Mouse (Mus musculus): ENCODE measurements around the gene Gas2. TPM values are rescaled to one million over a fixed set of nuclear protein-coding genes. Genes with fewer than 3 reads are reported as not detected.
A peak's percentile ranks its signal among the peaks of the same experiment; 100 is the strongest.

Gene Gas2
- total and polyA plus RNA-seq, 3 experiments, result 2.3 to 4.3 (median 4.3) TPM

GRCm38 (mm10) chr7:51821467-51821866, 40.3 kb upstream of the Gas2 start:
- no peak for TF ChIP-seq POLR2A (IDR thresholded peaks at IDR 0.05; ENCODE audit: insufficient read depth, low read depth, low read length)
- TF ChIP-seq EP300 (IDR thresholded peaks at IDR 0.05; ENCODE audit: insufficient read depth, low read depth, low read length), result no peak
- no peak for TF ChIP-seq CTCF (IDR thresholded peaks at IDR 0.05)
- WGBS, result 56% methylated on average over 2 of the region's 2 CpGs
- Histone ChIP-seq H3K9ac (ENCODE audit: low read depth, low read length) (no peak overlapping the region), H3K36me3 (ENCODE audit: control insufficient read depth, insufficient read depth, low read length) (no peaks in the 10 kb centered on the region), H3K4me1 (ENCODE audit: control insufficient read depth, insufficient read depth, low read length) (no peaks in the 10 kb centered on the region), H3K79me2 (replicated peaks; ENCODE audit: control insufficient read depth, insufficient read depth, low read length) (no peaks in the 10 kb centered on the region), H3K27ac (no peak overlapping the region), H3K4me3 (no peak overlapping the region), H3K27me3 (ENCODE audit: control insufficient read depth, insufficient read depth, low read length) (no peaks in the 10 kb centered on the region)
- DNase-seq, result no peak
- intact Hi-C loops (cut with DNase I), result no loop called here

- H3K36me3 ChIP-seq (ENCODE audit: control insufficient read depth, insufficient read depth, low read length), result no peaks in the 10 kb centered on the region
- TF ChIP-seq CTCF (IDR thresholded peaks at IDR 0.05) (no peak), POLR2A (IDR thresholded peaks at IDR 0.05; ENCODE audit: insufficient read depth, low read depth, low read length) (no peak), EP300 (IDR thresholded peaks at IDR 0.05; ENCODE audit: insufficient read depth, low read depth, low read length) (no peak)
- no peak overlapping the region for H3K9ac ChIP-seq (ENCODE audit: low read depth, low read length)
- no peak overlapping the region for H3K4me3 ChIP-seq
- no peaks in the 10 kb centered on the region for H3K79me2 ChIP-seq (replicated peaks; ENCODE audit: control insufficient read depth, insufficient read depth, low read length)
- 71% methylated on average over 7 of the region's 7 CpGs for WGBS
- intact Hi-C loops (cut with DNase I), result no loop called here
- no peaks in the 10 kb centered on the region for H3K4me1 ChIP-seq (ENCODE audit: control insufficient read depth, insufficient read depth, low read length)
- DNase-seq, result no peak
- H3K27me3 ChIP-seq (ENCODE audit: control insufficient read depth, insufficient read depth, low read length), result no peaks in the 10 kb centered on the region
- no peak overlapping the region for H3K27ac ChIP-seq
Observed at GRCm38 (mm10) chr7:51823562-51824338, 38.1 kb upstream of the Gas2 start.

- Histone ChIP-seq H3K27ac (no peak overlapping the region), H3K9ac (ENCODE audit: low read depth, low read length) (no peak overlapping the region), H3K79me2 (replicated peaks; ENCODE audit: control insufficient read depth, insufficient read depth, low read length) (no peaks in the 10 kb centered on the region), H3K4me1 (ENCODE audit: control insufficient read depth, insufficient read depth, low read length) (no peaks in the 10 kb centered on the region), H3K4me3 (no peak overlapping the region), H3K27me3 (ENCODE audit: control insufficient read depth, insufficient read depth, low read length) (no peaks in the 10 kb centered on the region), H3K36me3 (ENCODE audit: control insufficient read depth, insufficient read depth, low read length) (no peaks in the 10 kb centered on the region)
- intact Hi-C loops (cut with DNase I), result no loop called here
- DNase-seq, result peak in 1 of 2 experiments; percentile 6
- no peak for TF ChIP-seq POLR2A (IDR thresholded peaks at IDR 0.05; ENCODE audit: insufficient read depth, low read depth, low read length)
- TF ChIP-seq EP300 (IDR thresholded peaks at IDR 0.05; ENCODE audit: insufficient read depth, low read depth, low read length), result no peak
- TF ChIP-seq CTCF (IDR thresholded peaks at IDR 0.05), result no peak
- whole genome bisulfite sequencing, result 21% methylated on average over 7 of the region's 7 CpGs
Observed at GRCm38 (mm10) chr7:51831917-51832316, 29.9 kb upstream of the Gas2 start.

GRCm38 (mm10) chr7:51840515-51840914, 21.3 kb upstream of the Gas2 start:
- H3K27me3 ChIP-seq (ENCODE audit: control insufficient read depth, insufficient read depth, low read length), result no peaks in the 10 kb centered on the region
- H3K79me2 ChIP-seq (replicated peaks; ENCODE audit: control insufficient read depth, insufficient read depth, low read length), result no peaks in the 10 kb centered on the region
- H3K27ac ChIP-seq, result no peak overlapping the region
- 69% methylated on average over 7 of the region's 7 CpGs for WGBS
- no peaks in the 10 kb centered on the region for H3K36me3 ChIP-seq (ENCODE audit: control insufficient read depth, insufficient read depth, low read length)
- no peaks in the 10 kb centered on the region for H3K4me1 ChIP-seq (ENCODE audit: control insufficient read depth, insufficient read depth, low read length)
- no peak for DNase-seq
- TF ChIP-seq EP300 (IDR thresholded peaks at IDR 0.05; ENCODE audit: insufficient read depth, low read depth, low read length) (no peak), POLR2A (IDR thresholded peaks at IDR 0.05; ENCODE audit: insufficient read depth, low read depth, low read length) (no peak), CTCF (IDR thresholded peaks at IDR 0.05) (no peak)
- H3K4me3 ChIP-seq, result no peak overlapping the region
- intact Hi-C loops (cut with DNase I), result no loop called here
- H3K9ac ChIP-seq (ENCODE audit: low read depth, low read length), result no peak overlapping the region

- Histone ChIP-seq H3K27me3 (ENCODE audit: control insufficient read depth, insufficient read depth, low read length) (no peaks in the 10 kb centered on the region), H3K36me3 (ENCODE audit: control insufficient read depth, insufficient read depth, low read length) (no peaks in the 10 kb centered on the region), H3K4me1 (ENCODE audit: control insufficient read depth, insufficient read depth, low read length) (no peaks in the 10 kb centered on the region), H3K4me3 (no peak overlapping the region), H3K27ac (no peak overlapping the region), H3K79me2 (replicated peaks; ENCODE audit: control insufficient read depth, insufficient read depth, low read length) (no peaks in the 10 kb centered on the region), H3K9ac (ENCODE audit: low read depth, low read length) (no peak overlapping the region)
- intact Hi-C loops (cut with DNase I), result no loop called here
- WGBS, result 64% methylated on average over 6 of the region's 6 CpGs
- TF ChIP-seq CTCF (IDR thresholded peaks at IDR 0.05), result no peak
- no peak for TF ChIP-seq POLR2A (IDR thresholded peaks at IDR 0.05; ENCODE audit: insufficient read depth, low read depth, low read length)
- TF ChIP-seq EP300 (IDR thresholded peaks at IDR 0.05; ENCODE audit: insufficient read depth, low read depth, low read length), result no peak
- no peak for DNase-seq
Observed at GRCm38 (mm10) chr7:51850877-51851276, 10.9 kb upstream of the Gas2 start.

GRCm38 (mm10) chr7:51851890-51852507, 9.8 kb upstream of the Gas2 start:
- Histone ChIP-seq H3K9ac (ENCODE audit: low read depth, low read length) (no peak overlapping the region), H3K4me3 (no peak overlapping the region), H3K36me3 (ENCODE audit: control insufficient read depth, insufficient read depth, low read length) (no peaks in the 10 kb centered on the region), H3K27me3 (ENCODE audit: control insufficient read depth, insufficient read depth, low read length) (no peaks in the 10 kb centered on the region), H3K4me1 (ENCODE audit: control insufficient read depth, insufficient read depth, low read length) (no peaks in the 10 kb centered on the region), H3K79me2 (replicated peaks; ENCODE audit: control insufficient read depth, insufficient read depth, low read length) (no peaks in the 10 kb centered on the region), H3K27ac (no peak overlapping the region)
- intact Hi-C loops (cut with DNase I), result no loop called here
- no peak for DNase-seq
- no peak for TF ChIP-seq EP300 (IDR thresholded peaks at IDR 0.05; ENCODE audit: insufficient read depth, low read depth, low read length)
- TF ChIP-seq POLR2A (IDR thresholded peaks at IDR 0.05; ENCODE audit: insufficient read depth, low read depth, low read length), result no peak
- TF ChIP-seq CTCF (IDR thresholded peaks at IDR 0.05), result no peak
- WGBS, result 88% methylated on average over 5 of the region's 5 CpGs
